Mouse (Mus musculus) forebrain, embryonic 14.5 days (tissue): ENCODE results near the gene Selenow. TPM values are rescaled to one million over a fixed set of nuclear protein-coding genes. Genes with fewer than 3 reads are reported as not detected.

Experiments
- ATAC-seq: fragments of 200-750 bp; cut with Nextera tagmentation; 2 replicates; pipeline ENCODE4 v1.8.0; 2017; ENCODE audit warnings: mild to moderate bottlenecking, moderate library complexity
- DNase-seq: peaks from one replicate; pipeline ENCODE4 v3.0.0-alpha.2; 2015; ENCODE audit warnings: low spot score
- H3K27ac ChIP-seq: fragments of 300-500 bp; sonication (generic); 2 replicates; pipeline ENCODE4 v1.5.1; 2014; ENCODE audit warnings: low read depth, mild to moderate bottlenecking, control low read depth, low read length, moderate library complexity
- H3K27me3 ChIP-seq: fragments of 300-500 bp; sonication (generic); replicated peaks from 2 replicates; pipeline ENCODE4 v1.6.1; 2014; ENCODE audit warnings: low read length, control low read depth, mixed read lengths; ENCODE audit not compliant: control insufficient read depth, insufficient read depth
- H3K36me3 ChIP-seq: fragments of 300-500 bp; sonication (generic); 2 replicates; pipeline ENCODE4 v1.6.1; 2014; ENCODE audit warnings: low read length, control low read depth; ENCODE audit not compliant: control insufficient read depth, insufficient read depth
- H3K4me1 ChIP-seq: fragments of 300-500 bp; sonication (generic); 2 replicates; pipeline ENCODE4 v1.6.1; 2014; ENCODE audit warnings: antibody characterized with exemption, low read length, control low read depth; ENCODE audit not compliant: control insufficient read depth, insufficient read depth
- H3K4me2 ChIP-seq: fragments of 300-500 bp; sonication (generic); 2 replicates; pipeline ENCODE4 v1.6.1; 2014; ENCODE audit warnings: mild to moderate bottlenecking, control low read depth, low read length
- H3K4me3 ChIP-seq: fragments of 300-500 bp; sonication (generic); 2 replicates; pipeline ENCODE4 v1.5.1; 2014; ENCODE audit warnings: low read depth, low read length, control low read depth
- H3K9ac ChIP-seq: fragments of 300-500 bp; sonication (generic); 2 replicates; pipeline ENCODE4 v1.6.1; 2014; ENCODE audit warnings: mild to moderate bottlenecking, low read length, control low read depth, moderate library complexity
- H3K9me3 ChIP-seq: fragments of 300-500 bp; sonication (generic); replicated peaks from 2 replicates; pipeline ENCODE4 v1.6.1; 2016; ENCODE audit warnings: low read length, control low read depth, mixed read lengths; ENCODE audit not compliant: control insufficient read depth
- WGBS: fragments of 180-500 bp; shearing (Covaris S2); extraction: QIAGEN DNeasy Blood & Tissue Kit; methylation state at CpG from one replicate; pipeline ENCODE4 v1.1.7; 2014; 5-methylcytosine and 5-hydroxymethylcytosine counted together
- polyA plus RNA-seq: library from polyadenylated mRNA; unstranded; fragments of >200 nt; fragmentation: Nextera tagmentation; extraction: Ambion mirVana; gene quantifications from 2 replicates; pipeline ENCODE4 v1.2.1, GENCODE M21; 2014

Selenow gene
- polyA plus RNA-seq: 1,730 and 1,790 TPM in 2 replicates

- H3K27me3 ChIP-seq: no peaks in the 10 kb centered on the region
- under 1% methylated on average over 33 of the region's 33 CpGs for WGBS
- H3K4me2 ChIP-seq: peak within 1 kb of the TSS; percentile 74
- peaks cover 24% of the 10 kb centered on the region for H3K36me3 ChIP-seq
- ATAC-seq: peak; percentile 98
- H3K9ac ChIP-seq: peak within 1 kb of the TSS; percentile 88
- peak within 1 kb of the TSS; percentile 73 for H3K4me3 ChIP-seq
- peak within 1 kb of the TSS; percentile 67 for H3K27ac ChIP-seq
- no peaks in the 10 kb centered on the region for H3K9me3 ChIP-seq
- H3K4me1 ChIP-seq: peaks cover 11% of the 10 kb centered on the region
- DNase-seq: peak; percentile 96
Observed at GRCm38 (mm10) chr7:15922220-15922773, at the start of gene Selenow. Gene Selenow (minus strand): TSS chr7:15922402.

GRCm38 (mm10) chr7:15969674-15970073 lies 47.5 kb upstream of the Selenow start:
- 84% methylated on average over 3 of the region's 3 CpGs for WGBS
- Histone ChIP-seq H3K9ac (no peak overlapping the region), H3K4me2 (no peak overlapping the region), H3K27ac (no peak overlapping the region), H3K36me3 (peaks cover 39% of the 10 kb centered on the region), H3K4me1 (no peaks in the 10 kb centered on the region), H3K27me3 (no peaks in the 10 kb centered on the region), H3K4me3 (no peak overlapping the region), H3K9me3 (no peaks in the 10 kb centered on the region)
- no peak for DNase-seq
- ATAC-seq: no peak

DNA sequence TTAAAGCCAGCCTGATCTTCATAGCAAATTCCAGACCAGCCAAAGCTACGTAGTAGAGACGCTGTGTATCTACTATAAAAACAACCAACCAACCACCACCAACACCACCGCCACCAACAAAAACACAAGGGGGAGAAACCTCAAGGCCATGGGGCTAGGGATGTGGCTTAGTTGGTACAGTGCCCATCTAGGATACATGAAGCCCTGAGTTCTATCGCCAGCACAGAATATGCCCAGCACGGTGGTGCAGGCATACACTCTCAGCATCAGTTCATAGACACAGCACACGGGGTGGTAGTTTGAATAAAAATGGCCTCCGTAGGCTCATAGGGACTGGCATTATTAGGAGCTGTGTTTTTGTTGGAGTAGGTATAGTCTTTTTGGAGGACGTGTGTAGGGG lies 46.1 kb upstream of the Selenow start:
- Histone ChIP-seq H3K4me3 (no peak overlapping the region), H3K4me2 (no peak overlapping the region), H3K27ac (no peak overlapping the region), H3K9me3 (no peaks in the 10 kb centered on the region), H3K36me3 (peaks cover 29% of the 10 kb centered on the region), H3K9ac (no peak overlapping the region), H3K27me3 (no peaks in the 10 kb centered on the region), H3K4me1 (no peaks in the 10 kb centered on the region)
- ATAC-seq (no peak), DNase-seq (no peak)
- WGBS: 87% methylated on average over 8 of the region's 8 CpGs

- no peaks in the 10 kb centered on the region for H3K27me3 ChIP-seq
- DNase-seq (peak; percentile 65), ATAC-seq (peak; percentile 81)
- 0% methylated on average over 20 of the region's 22 CpGs for WGBS
- H3K4me2 ChIP-seq: peak within 1 kb of the TSS; percentile 47
- peaks cover 7% of the 10 kb centered on the region for H3K4me1 ChIP-seq
- no peak within 1 kb of the TSS for H3K27ac ChIP-seq
- H3K9ac ChIP-seq: peak within 1 kb of the TSS; percentile 46; the same call in 1 of the 2 replicates
- no peaks in the 10 kb centered on the region for H3K9me3 ChIP-seq
- peak within 1 kb of the TSS; percentile 16 for H3K4me3 ChIP-seq
- H3K36me3 ChIP-seq: peaks cover 19% of the 10 kb centered on the region
Observed at GRCm38 (mm10) chr7:15967312-15967711, 45.1 kb upstream of the Selenow start, which contains the start of gene Ehd2. Gene Ehd2 (minus strand): TSS chr7:15967567.

GRCm38 (mm10) chr7:15966489-15966888 lies 44.3 kb upstream of the Selenow start:
- no peak overlapping the region for H3K9ac ChIP-seq
- no peak overlapping the region for H3K4me2 ChIP-seq
- no peaks in the 10 kb centered on the region for H3K9me3 ChIP-seq
- peaks cover 11% of the 10 kb centered on the region for H3K36me3 ChIP-seq
- DNase-seq: no peak
- peaks cover 9% of the 10 kb centered on the region for H3K4me1 ChIP-seq
- no peaks in the 10 kb centered on the region for H3K27me3 ChIP-seq
- 75% methylated on average over 3 of the region's 3 CpGs for WGBS
- no peak for ATAC-seq
- H3K27ac ChIP-seq: no peak overlapping the region
- no peak overlapping the region for H3K4me3 ChIP-seq

- WGBS: 85% methylated on average over 32 of the region's 32 CpGs
- Histone ChIP-seq H3K4me3 (no peak overlapping the region), H3K4me2 (no peak overlapping the region), H3K36me3 (no peaks in the 10 kb centered on the region), H3K27me3 (no peaks in the 10 kb centered on the region), H3K27ac (no peak overlapping the region), H3K9ac (no peak overlapping the region), H3K9me3 (no peaks in the 10 kb centered on the region), H3K4me1 (peaks cover 9% of the 10 kb centered on the region)
- no peak for DNase-seq
- ATAC-seq: no peak
Observed at GRCm38 (mm10) chr7:15963798-15964652, 41.8 kb upstream of the Selenow start.

DNA sequence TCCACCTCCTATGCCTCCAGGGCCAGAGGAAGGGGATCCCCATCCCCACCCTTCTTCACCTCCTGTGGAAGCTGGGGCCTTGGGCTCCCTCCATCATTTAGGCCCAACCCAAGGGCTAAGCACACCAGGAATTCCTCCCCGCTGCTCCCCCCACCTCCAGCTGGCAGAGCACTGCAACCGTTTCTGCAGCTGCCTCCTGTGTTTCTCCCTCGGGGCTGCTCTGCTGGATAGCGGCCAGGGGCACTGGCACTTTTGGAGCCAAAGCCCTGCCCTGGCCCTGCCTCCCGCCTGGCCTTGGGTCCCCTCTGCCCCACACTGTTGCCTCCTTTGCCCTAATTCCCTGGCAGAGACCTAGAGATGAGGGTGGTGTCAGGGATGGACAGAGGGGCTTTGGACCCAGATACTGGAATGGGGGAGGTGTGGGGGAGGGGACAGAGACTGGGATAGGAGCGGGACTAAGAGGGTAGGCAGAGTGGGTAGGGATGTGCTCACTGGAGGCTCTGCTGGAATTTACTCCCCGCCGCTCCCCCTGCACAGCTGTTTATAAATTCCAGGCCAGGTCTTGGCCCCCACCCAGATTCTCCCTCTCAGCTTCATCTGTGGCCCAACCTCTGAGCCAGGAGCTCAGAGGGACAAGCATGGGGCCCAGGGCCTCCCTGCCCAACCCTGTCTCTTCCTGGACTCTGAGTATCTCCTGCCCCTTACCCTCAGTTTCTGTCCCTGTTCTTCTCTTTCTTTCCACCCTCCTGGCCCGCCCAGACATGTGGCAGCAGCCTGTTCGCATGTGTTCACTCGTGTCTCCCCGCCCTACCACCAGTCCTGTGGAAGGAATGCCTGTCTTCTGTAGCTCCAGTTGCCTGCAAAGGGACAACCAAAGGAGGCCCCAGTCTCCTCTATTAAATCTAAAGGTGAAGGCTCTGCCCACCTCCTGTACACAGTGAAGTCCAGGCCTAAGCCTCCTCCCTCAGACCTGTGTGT lies 40.4 kb upstream of the Selenow start:
- H3K27ac ChIP-seq: peak overlapping the region; percentile 27; the same call in 1 of the 2 replicates
- peaks cover 9% of the 10 kb centered on the region for H3K4me1 ChIP-seq
- no peak overlapping the region for H3K4me3 ChIP-seq
- no peaks in the 10 kb centered on the region for H3K27me3 ChIP-seq
- 40% methylated on average over 12 of the region's 12 CpGs for WGBS
- DNase-seq: peak; percentile 62
- peak; percentile 33 for ATAC-seq
- H3K9me3 ChIP-seq: no peaks in the 10 kb centered on the region
- peak overlapping the region; percentile 35; the same call in 1 of the 2 replicates for H3K9ac ChIP-seq
- H3K36me3 ChIP-seq: no peaks in the 10 kb centered on the region
- H3K4me2 ChIP-seq: no peak overlapping the region

- no peak overlapping the region for H3K4me3 ChIP-seq
- ATAC-seq (no peak), DNase-seq (no peak)
- peaks cover 9% of the 10 kb centered on the region for H3K4me1 ChIP-seq
- no peak overlapping the region for H3K9ac ChIP-seq
- no peaks in the 10 kb centered on the region for H3K36me3 ChIP-seq
- no peaks in the 10 kb centered on the region for H3K27me3 ChIP-seq
- no peaks in the 10 kb centered on the region for H3K9me3 ChIP-seq
- 76% methylated on average over 7 of the region's 7 CpGs for WGBS
- no peak overlapping the region for H3K27ac ChIP-seq
- no peak overlapping the region for H3K4me2 ChIP-seq
Observed at GRCm38 (mm10) chr7:15961798-15962197, 39.6 kb upstream of the Selenow start.
